Mouse (Mus musculus) lung, postnatal 0 days (tissue): ENCODE results near the gene Smbd1.

ENCODE experiments used
- CTCF ChIP-seq: IDR thresholded peaks from 2 replicates; pipeline ENCODE4 v1.5.1; 2016; ENCODE audit warnings: antibody characterized with exemption, mild to moderate bottlenecking
- EP300 ChIP-seq: IDR thresholded peaks from 2 replicates; pipeline ENCODE4 v1.6.1; 2016; ENCODE audit warnings: antibody characterized with exemption, mild to moderate bottlenecking, control low read depth

DNA sequence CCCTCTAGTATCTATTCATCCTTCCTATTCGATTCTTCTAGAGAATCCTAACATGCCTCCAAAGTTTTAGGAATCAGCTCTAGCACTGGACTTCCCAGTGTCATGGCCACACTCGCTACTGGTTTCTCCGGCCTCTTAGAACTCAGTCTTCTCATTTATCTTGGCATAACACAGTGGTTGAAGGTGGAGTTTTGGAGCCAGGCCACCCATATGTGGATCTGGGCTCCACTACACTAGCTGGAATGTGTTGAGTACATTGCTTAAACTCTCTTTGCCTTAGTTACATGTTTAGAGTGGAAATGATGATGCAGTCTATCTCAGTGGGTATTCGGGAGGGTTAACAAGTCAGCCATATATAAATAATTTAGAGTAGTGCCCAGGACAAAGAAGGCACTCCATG lies 7.8 kb upstream of the Smbd1 start:
- TF ChIP-seq EP300 (peak; percentile 41; the same call in 1 of the 2 replicates), CTCF (no peak)
